Comparison of ENCODE assay signal across 8 mouse cellular contexts in the genomic region with DNA sequence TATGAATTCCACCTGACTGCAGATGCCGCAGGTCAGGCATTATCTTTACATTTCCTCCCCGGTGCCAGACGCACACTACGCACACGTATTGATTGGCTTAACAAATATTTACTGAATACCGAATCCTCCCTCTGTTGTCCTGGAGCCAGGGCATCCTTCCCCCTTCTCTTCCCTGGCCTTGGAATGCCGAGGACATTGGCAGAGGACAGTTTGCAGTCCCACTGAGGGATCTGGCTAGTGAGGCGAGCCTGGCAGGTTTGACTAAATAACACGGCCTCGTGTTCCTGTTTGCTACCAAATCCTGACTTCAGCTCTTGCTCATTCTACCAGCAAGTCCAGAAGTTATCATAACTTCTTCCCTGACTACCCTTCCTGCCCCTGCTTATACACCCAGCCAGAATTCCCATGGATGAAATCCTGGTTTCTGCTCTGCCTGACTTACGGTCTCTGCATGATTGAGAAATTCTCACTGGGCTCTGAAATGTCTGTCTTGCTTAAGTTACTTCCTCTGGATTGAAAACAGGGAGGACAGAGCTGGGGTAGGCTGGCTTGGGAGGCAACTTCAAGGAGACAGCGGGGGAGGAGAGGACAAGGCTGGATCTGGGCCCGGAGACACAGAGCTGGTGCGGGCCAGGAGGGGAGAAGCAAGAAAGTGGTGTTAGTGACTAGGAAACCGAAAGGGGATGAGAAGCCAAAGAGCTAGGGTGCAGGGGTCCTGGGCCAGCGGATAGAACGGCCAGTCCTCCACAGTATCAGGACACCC. TPM values are rescaled to one million over a fixed set of nuclear protein-coding genes. Genes with fewer than 3 reads are reported as not detected.
DNase-seq lines count a peak whose midpoint lies in the region; ATAC-seq lines count a peak whose summit lies in the region.

No protein-coding gene starts in this region.

- H3K36me3 ChIP-seq in hindbrain, embryonic 12.5 days: peaks cover 75% of the 10 kb centered on the region
- peaks cover 13% of the 10 kb centered on the region for H3K36me3 ChIP-seq in liver, embryonic 13.5 days
- peaks cover 7% of the 10 kb centered on the region; the same call in 1 of the 2 replicates for H3K36me3 ChIP-seq in stomach, embryonic 16.5 days (ENCODE audit: control insufficient read depth, insufficient read depth, low read length)

- no peak overlapping the region for H3K4me3 ChIP-seq in hindbrain, embryonic 12.5 days
- no peak overlapping the region for H3K4me3 ChIP-seq in liver, embryonic 13.5 days (replicated peaks)
- H3K4me3 ChIP-seq in stomach, embryonic 16.5 days (replicated peaks; ENCODE audit: low read length): no peak overlapping the region

- no peaks in the 10 kb centered on the region for H3K9me3 ChIP-seq in hindbrain, embryonic 12.5 days (replicated peaks)
- H3K9me3 ChIP-seq in liver, embryonic 13.5 days (replicated peaks): no peaks in the 10 kb centered on the region
- H3K9me3 ChIP-seq in stomach, embryonic 16.5 days (replicated peaks; ENCODE audit: control insufficient read depth, low read length): no peaks in the 10 kb centered on the region

- H3K27ac ChIP-seq in hindbrain, embryonic 12.5 days: peak overlapping the region; percentile 56
- peak overlapping the region; percentile 60 for H3K27ac ChIP-seq in liver, embryonic 13.5 days
- H3K27ac ChIP-seq in stomach, embryonic 16.5 days (ENCODE audit: low read length): peak overlapping the region; percentile 85

- H3K4me2 ChIP-seq in hindbrain, embryonic 12.5 days (replicated peaks): no peak overlapping the region
- no peak overlapping the region for H3K4me2 ChIP-seq in liver, embryonic 13.5 days
- H3K4me2 ChIP-seq in stomach, embryonic 16.5 days (ENCODE audit: low read depth, low read length): peak overlapping the region; percentile 4; the same call in 1 of the 2 replicates

- no peaks in the 10 kb centered on the region for H3K27me3 ChIP-seq in hindbrain, embryonic 12.5 days
- 0 out of 2 replicates have a peak, but pooled peaks cover 7% of the 10 kb centered on the region for H3K27me3 ChIP-seq in liver, embryonic 13.5 days
- H3K27me3 ChIP-seq in stomach, embryonic 16.5 days (ENCODE audit: control insufficient read depth, insufficient read depth, low read length): no peaks in the 10 kb centered on the region

- DNase-seq in cerebellum, adult 18-20 months: peak; percentile 62 to 71
- DNase-seq in cerebellum, adult 8-10 months: no peak
- DNase-seq in NIH3T3 (ENCODE audit: low read depth): peak; percentile 94
- peak; percentile 96 for DNase-seq in fibroblast of lung, adult 2 months (ENCODE audit: low read depth)
- DNase-seq in liver, embryonic 13.5 days: no peak
- no peak for DNase-seq in layer of hippocampus, postnatal 25 days (ENCODE audit: extremely low spot score in 1 of 2, low spot score in 1 of 2)

- ATAC-seq in hindbrain, embryonic 12.5 days (ENCODE audit: low FRiP score): no peak
- ATAC-seq in liver, embryonic 13.5 days (ENCODE audit: low read depth): no peak
- peak; percentile 14; the same call in 1 of the 2 replicates for ATAC-seq in stomach, embryonic 16.5 days (ENCODE audit: insufficient read depth, low FRiP score)

- WGBS in hindbrain, embryonic 12.5 days: 60% methylated on average over 17 of the region's 17 CpGs
- WGBS in liver, embryonic 13.5 days (ENCODE audit: insufficient replicate concordance): 62% methylated on average over 17 of the region's 17 CpGs
- WGBS in stomach, embryonic 16.5 days: 29% methylated on average over 17 of the region's 17 CpGs

- no peak overlapping the region for H3K9ac ChIP-seq in hindbrain, embryonic 12.5 days
- no peak overlapping the region for H3K9ac ChIP-seq in liver, embryonic 13.5 days
- peak overlapping the region; percentile 51; the same call in 1 of the 2 replicates for H3K9ac ChIP-seq in stomach, embryonic 16.5 days (ENCODE audit: low read length)

- H3K4me1 ChIP-seq in hindbrain, embryonic 12.5 days: peaks cover 41% of the 10 kb centered on the region
- peaks cover 77% of the 10 kb centered on the region for H3K4me1 ChIP-seq in liver, embryonic 13.5 days (replicated peaks)
- H3K4me1 ChIP-seq in stomach, embryonic 16.5 days (ENCODE audit: control insufficient read depth, insufficient read depth, low read length): peaks cover 75% of the 10 kb centered on the region

RNA-seq across cellular contexts. Expression of gene Lrp1, which starts 21.0 kb away (rescaled TPM):
- polyA plus RNA-seq in hindbrain, embryonic 12.5 days (2016; fragmentation: Nextera tagmentation; extraction: Ambion mirVana): 111 and 115 TPM in 2 replicates
- 15.1 and 16.9 TPM in 2 replicates for polyA plus RNA-seq in liver, embryonic 13.5 days (2015; fragmentation: Nextera tagmentation; extraction: Ambion mirVana)
- 95.6 and 102 TPM in 2 replicates for polyA plus RNA-seq in stomach, embryonic 16.5 days (2015; fragmentation: Nextera tagmentation; extraction: Ambion mirVana)
- total RNA-seq in layer of hippocampus, postnatal 25 days (2021): 100 to 1,000 TPM; 259 to 316 TPM

RNA-seq across cellular contexts. Expression of gene Stat6, which starts 42.8 kb away (rescaled TPM):
- polyA plus RNA-seq in hindbrain, embryonic 12.5 days (2016; fragmentation: Nextera tagmentation; extraction: Ambion mirVana): 8.8 and 11.3 TPM in 2 replicates
- polyA plus RNA-seq in liver, embryonic 13.5 days (2015; fragmentation: Nextera tagmentation; extraction: Ambion mirVana): 12.3 and 15.5 TPM in 2 replicates
- polyA plus RNA-seq in stomach, embryonic 16.5 days (2015; fragmentation: Nextera tagmentation; extraction: Ambion mirVana): 49.7 and 60.3 TPM in 2 replicates
- 1 to 10 TPM; 4.1 to 7.2 TPM for total RNA-seq in layer of hippocampus, postnatal 25 days (2021)

Comparison
In these comparisons a context has a peak if more than half of its experiments do, and no peak if none do; other contexts are left out.
1. DNase-seq: peak in cerebellum, adult 18-20 months (2 of 2), NIH3T3 (single experiment) and fibroblast of lung, adult 2 months (single experiment); none in cerebellum, adult 8-10 months (single experiment), liver, embryonic 13.5 days (single experiment) and layer of hippocampus, postnatal 25 days (0 of 2).
2. Peak in every context shown above with its lines, with median percentiles within 50 percentile points of each other: H3K27ac ChIP-seq.